Mouse (Mus musculus) midbrain, embryonic 13.5 days (tissue): ENCODE data around the gene Lmo1. TPM values are rescaled to one million over a fixed set of nuclear protein-coding genes. Genes with fewer than 3 reads are reported as not detected.
"Not testable (repeated sequence)": the region's sequence is repeated elsewhere in the genome, so short reads cannot be mapped to it uniquely, and the experiment has no call there.

Experiments used
- ATAC-seq: fragments of 200-750 bp; cut with Nextera tagmentation; 2 replicates; pipeline ENCODE4 v1.8.0; 2017; ENCODE audit warnings: mild to moderate bottlenecking, moderate TSS enrichment, moderate library complexity
- H3K27ac ChIP-seq: fragments of 300-500 bp; sonication (generic); 2 replicates; pipeline ENCODE4 v1.5.1; 2015; ENCODE audit warnings: inconsistent platforms, mild to moderate bottlenecking, moderate library complexity
- H3K27me3 ChIP-seq: fragments of 300-500 bp; sonication (generic); 2 replicates; pipeline ENCODE4 v1.6.1; 2015; ENCODE audit warnings: mild to moderate bottlenecking, inconsistent platforms
- H3K36me3 ChIP-seq: fragments of 300-500 bp; sonication (generic); 2 replicates; pipeline ENCODE4 v1.6.1; 2015; ENCODE audit warnings: mild to moderate bottlenecking, inconsistent platforms
- H3K4me1 ChIP-seq: fragments of 300-500 bp; sonication (generic); replicated peaks from 2 replicates; pipeline ENCODE4 v1.6.1; 2015; ENCODE audit warnings: inconsistent platforms
- H3K4me2 ChIP-seq: fragments of 300-500 bp; sonication (generic); replicated peaks from 2 replicates; pipeline ENCODE4 v1.6.1; 2015; ENCODE audit warnings: moderate library complexity, mild to moderate bottlenecking, inconsistent platforms
- H3K4me3 ChIP-seq: fragments of 300-500 bp; sonication (generic); replicated peaks from 2 replicates; pipeline ENCODE4 v1.5.1; 2015; ENCODE audit warnings: mild to moderate bottlenecking, inconsistent platforms
- H3K9ac ChIP-seq: fragments of 300-500 bp; sonication (generic); replicated peaks from 2 replicates; pipeline ENCODE4 v1.6.1; 2015; ENCODE audit warnings: mild to moderate bottlenecking, inconsistent platforms
- H3K9me3 ChIP-seq: fragments of 300-500 bp; sonication (generic); 2 replicates; pipeline ENCODE4 v1.6.1; 2016; ENCODE audit warnings: mild to moderate bottlenecking, inconsistent platforms
- WGBS: fragments of 180-500 bp; shearing (Covaris S2); methylation state at CpG from one replicate; pipeline ENCODE4 v1.1.7; 2015; 5-methylcytosine and 5-hydroxymethylcytosine counted together
- polyA plus RNA-seq: library from polyadenylated mRNA; unstranded; fragments of >200 nt; fragmentation: Nextera tagmentation; extraction: Ambion mirVana; gene quantifications from 2 replicates; pipeline ENCODE4 v1.2.1, GENCODE M21; 2015

The Lmo1 gene
- polyA plus RNA-seq, 1 experiment from 2014 or later = 121 TPM

- Histone ChIP-seq H3K4me1 (0 out of 2 replicates have a peak, but pooled peaks cover 2% of the 10 kb centered on the region), H3K9me3 (no peaks in the 10 kb centered on the region), H3K27me3 (no peaks in the 10 kb centered on the region), H3K9ac (no peak overlapping the region), H3K36me3 (no peaks in the 10 kb centered on the region), H3K4me2 (no peak overlapping the region), H3K27ac (no peak overlapping the region), H3K4me3 (no peak overlapping the region)
- no peak for ATAC-seq
- 80% methylated on average over 7 of the region's 7 CpGs for WGBS
Measured at GRCm38 (mm10) chr7:109097203-109097602, 77.8 kb downstream of the Lmo1 start.

- 88% methylated on average over 4 of the region's 4 CpGs for WGBS
- H3K9ac ChIP-seq = no peak overlapping the region
- no peaks in the 10 kb centered on the region for H3K9me3 ChIP-seq
- no peaks in the 10 kb centered on the region for H3K27me3 ChIP-seq
- no peak overlapping the region for H3K4me2 ChIP-seq
- 0 out of 2 replicates have a peak, but pooled peaks cover 2% of the 10 kb centered on the region for H3K4me1 ChIP-seq
- ATAC-seq = no peak
- H3K4me3 ChIP-seq = no peak overlapping the region
- no peaks in the 10 kb centered on the region for H3K36me3 ChIP-seq
- H3K27ac ChIP-seq = no peak overlapping the region
Measured at GRCm38 (mm10) chr7:109096618-109097017, 78.4 kb downstream of the Lmo1 start.

DNA sequence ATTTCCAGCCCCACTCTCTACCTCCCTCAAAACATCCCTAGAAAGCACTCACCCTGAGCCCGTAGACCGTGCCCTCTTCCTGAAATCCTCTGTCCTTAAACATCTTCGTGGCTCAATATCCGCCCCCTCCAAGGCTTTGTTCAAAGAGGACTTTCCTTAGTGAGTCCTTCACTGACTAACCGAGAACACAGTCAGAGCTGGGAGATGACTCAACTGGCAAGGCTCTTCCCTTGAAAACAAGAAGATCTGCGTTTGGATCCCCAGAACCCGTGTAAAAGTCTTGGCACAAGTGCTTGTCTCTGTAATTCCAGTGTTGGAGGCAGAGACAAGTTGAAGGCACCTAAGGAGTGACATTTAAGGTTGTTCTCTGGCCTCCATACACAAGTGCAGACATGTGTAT, 80.7 kb downstream of the Lmo1 start:
- no peak for ATAC-seq
- Histone ChIP-seq H3K9ac (no peak overlapping the region), H3K4me2 (no peak overlapping the region), H3K9me3 (no peaks in the 10 kb centered on the region), H3K27ac (no peak overlapping the region), H3K36me3 (no peaks in the 10 kb centered on the region), H3K4me3 (no peak overlapping the region), H3K4me1 (0 out of 2 replicates have a peak, but pooled peaks cover 2% of the 10 kb centered on the region), H3K27me3 (0 out of 2 replicates have a peak, but pooled peaks cover 4% of the 10 kb centered on the region)
- WGBS = no CpG with 5 or more reads among the region's 7 CpGs

DNA sequence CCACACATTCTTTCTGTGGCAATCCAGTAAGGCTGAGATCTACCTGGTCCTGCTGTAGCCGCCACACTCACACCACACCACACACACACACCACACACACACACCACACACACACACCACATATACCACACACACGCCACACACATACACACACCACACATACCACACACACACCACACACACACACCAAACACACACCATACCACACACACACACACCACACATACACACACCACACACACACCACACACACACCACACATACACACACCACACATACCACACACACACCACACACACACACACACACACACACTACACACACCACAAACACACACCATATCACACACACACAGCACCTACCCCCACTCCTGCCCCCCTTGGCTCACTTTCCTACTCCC, 83.7 kb downstream of the Lmo1 start:
- WGBS = no CpG with 5 or more reads among the region's 2 CpGs
- not testable (repeated sequence) for H3K4me3 ChIP-seq, H3K27ac ChIP-seq, ATAC-seq, H3K9ac ChIP-seq, H3K9me3 ChIP-seq, H3K4me2 ChIP-seq, H3K4me1 ChIP-seq, H3K36me3 ChIP-seq, H3K27me3 ChIP-seq

Other genes with a start within 250 kb of the Lmo1 start
- gene Nlrp10, start 245.0 kb downstream of the Lmo1 start, polyA plus RNA-seq = not detected in 2 replicates
- 78.2 and 78.7 TPM in 2 replicates for gene Eif3f, start 240.8 kb downstream of the Lmo1 start, polyA plus RNA-seq
- gene Tub, start 224.9 kb downstream of the Lmo1 start, polyA plus RNA-seq = 37.9 and 40.9 TPM in 2 replicates
- 30.6 and 34.0 TPM in 2 replicates for gene Ric3, start 91.9 kb downstream of the Lmo1 start, polyA plus RNA-seq